Mouse (Mus musculus): Measurements from ENCODE around the gene Zhx3. TPM values are rescaled to one million over a fixed set of nuclear protein-coding genes. Genes with fewer than 3 reads are reported as not detected.

Zhx3 gene
- total RNA-seq, 2 experiments from 2014 or later: 1.8 to 3.7 TPM

DNA sequence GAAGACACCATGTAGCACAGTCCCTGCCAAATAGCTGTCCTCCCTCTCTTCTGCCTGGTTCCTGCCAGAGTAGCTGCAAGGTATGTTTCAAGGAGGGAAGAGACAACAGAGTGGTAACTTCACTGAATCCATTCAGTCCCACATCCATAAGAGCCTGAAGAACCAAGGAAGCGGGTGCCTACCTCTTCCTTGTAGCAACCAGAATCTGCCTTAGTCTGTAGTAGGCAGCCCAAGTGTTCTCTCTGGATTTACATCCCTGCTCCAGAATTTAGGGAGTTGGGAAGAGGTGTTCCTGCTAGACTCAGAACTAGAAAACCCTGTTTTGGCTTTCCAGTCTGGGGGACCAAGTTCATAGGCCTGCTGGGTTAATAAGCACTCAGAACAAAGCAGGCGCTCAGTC lies 105.6 kb downstream of the Zhx3 start:
- ATAC-seq (replicated peaks; ENCODE audit: low FRiP score, poor library complexity, severe bottlenecking): no peak

DNA sequence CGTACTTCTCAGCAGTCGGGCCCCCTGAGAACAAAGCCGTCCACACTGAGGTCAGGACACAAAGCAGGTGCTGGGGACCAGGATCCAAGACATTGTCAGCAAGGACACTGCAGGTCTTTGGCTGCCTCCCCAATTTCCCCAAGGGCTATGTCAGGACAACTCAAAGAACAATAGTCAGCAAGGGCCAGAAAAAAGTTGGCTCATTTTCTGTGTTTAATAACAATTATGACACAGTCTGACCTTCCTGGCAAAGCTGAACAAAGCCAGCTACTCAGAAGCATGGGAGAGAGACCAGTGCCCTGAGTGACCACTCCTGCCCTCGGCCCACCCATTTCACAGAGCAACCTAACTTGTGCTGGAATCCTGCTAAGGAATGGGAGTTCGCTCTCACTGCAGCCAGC lies 106.4 kb downstream of the Zhx3 start:
- no peak for ATAC-seq (replicated peaks; ENCODE audit: low FRiP score, poor library complexity, severe bottlenecking)

DNA sequence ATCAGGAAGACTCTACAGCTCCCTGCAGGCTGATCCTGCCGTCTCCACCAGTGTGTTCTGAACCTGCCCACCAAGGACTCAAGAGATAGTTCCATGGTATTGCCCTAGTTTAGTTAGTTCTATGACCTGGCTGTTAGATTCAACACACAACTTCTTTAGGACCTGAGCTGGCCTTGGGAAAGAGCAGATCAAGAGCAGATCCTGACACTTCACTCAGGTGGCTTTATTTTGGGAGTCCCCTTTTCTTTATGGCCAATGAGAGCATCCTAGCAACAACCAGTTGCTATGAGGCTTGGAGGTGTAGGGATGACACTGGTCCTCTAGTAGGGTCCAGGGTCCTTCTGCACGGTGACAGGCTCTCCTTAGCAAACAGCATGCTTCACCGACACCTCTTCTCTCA lies 107.7 kb downstream of the Zhx3 start:
- ATAC-seq (replicated peaks; ENCODE audit: low FRiP score, poor library complexity, severe bottlenecking): no peak

DNA sequence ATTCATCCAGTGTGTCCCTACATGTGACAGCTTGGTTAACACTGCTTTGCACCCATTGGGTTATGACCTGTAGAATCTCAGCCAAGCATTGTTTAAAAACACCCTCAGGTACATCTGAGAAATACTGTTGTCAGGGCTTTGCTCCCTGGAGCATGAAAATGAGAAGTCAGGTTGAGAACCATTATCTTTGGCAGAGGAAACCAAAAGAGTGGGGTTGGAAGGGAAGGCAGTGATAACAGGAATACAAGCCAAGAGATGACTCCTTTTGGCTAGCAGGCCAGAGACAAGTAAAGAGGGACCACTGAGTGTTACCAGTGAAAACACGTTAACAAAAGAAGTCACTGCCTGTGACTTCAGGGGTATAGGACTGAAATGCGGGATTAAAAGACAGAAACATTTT lies 108.4 kb downstream of the Zhx3 start:
- no peak for ATAC-seq (replicated peaks; ENCODE audit: low FRiP score, poor library complexity, severe bottlenecking)

DNA sequence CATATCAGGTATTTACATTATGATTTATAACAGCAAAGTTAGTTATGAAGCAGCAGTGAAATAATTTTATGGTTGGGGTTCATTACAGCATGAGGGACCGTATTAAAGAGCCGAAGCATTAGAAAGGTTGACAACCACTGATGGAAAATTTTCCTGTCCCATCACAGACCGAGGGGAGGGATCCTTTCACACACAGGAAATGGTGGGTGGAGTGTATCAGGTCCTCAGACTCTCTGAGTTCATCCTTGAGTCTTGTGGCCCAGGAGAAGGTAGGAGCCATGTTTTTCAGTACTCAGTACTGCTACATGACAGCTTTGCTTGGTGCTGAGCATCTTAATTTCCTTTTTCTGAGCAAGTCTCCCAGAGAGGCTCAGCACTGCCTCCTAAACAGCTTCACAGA lies 109.0 kb downstream of the Zhx3 start:
- ATAC-seq (replicated peaks; ENCODE audit: low FRiP score, poor library complexity, severe bottlenecking): no peak

DNA sequence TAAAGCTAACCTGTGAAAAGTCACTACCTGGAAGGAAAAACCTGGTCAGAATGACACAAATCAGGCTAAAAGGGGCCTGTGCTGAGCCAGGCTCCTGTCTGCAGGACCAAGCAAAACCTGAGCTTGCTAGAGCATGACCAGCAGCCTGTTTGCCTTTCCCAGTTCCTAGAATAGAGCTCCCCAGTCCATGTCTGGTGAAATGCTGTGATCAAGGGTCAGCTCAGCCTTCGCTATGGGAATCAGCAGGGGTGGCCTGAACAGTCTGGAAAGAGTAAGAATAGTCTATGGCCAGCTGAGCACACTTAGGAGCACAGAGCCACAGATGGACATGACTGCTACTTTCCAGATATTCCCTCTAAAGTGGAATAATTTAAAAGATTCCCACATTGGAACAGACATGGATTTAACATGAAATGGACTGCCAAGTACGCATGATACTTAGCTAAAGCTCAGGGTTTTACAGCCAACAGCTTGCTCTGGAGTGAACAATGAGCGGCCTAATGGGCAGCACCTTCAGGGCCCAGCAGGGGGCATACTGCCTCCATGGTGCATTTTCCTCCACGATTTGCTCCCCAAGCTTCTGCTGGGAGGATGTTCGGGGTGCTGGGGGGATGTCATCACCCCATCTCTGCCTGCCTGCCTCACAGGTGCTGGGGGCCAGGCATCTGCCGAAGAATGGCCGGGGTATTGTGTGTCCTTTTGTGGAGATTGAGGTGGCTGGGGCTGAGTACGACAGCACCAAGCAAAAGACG lies 112.2 kb downstream of the Zhx3 start:
- no peak for ATAC-seq (replicated peaks; ENCODE audit: low FRiP score, poor library complexity, severe bottlenecking)

DNA sequence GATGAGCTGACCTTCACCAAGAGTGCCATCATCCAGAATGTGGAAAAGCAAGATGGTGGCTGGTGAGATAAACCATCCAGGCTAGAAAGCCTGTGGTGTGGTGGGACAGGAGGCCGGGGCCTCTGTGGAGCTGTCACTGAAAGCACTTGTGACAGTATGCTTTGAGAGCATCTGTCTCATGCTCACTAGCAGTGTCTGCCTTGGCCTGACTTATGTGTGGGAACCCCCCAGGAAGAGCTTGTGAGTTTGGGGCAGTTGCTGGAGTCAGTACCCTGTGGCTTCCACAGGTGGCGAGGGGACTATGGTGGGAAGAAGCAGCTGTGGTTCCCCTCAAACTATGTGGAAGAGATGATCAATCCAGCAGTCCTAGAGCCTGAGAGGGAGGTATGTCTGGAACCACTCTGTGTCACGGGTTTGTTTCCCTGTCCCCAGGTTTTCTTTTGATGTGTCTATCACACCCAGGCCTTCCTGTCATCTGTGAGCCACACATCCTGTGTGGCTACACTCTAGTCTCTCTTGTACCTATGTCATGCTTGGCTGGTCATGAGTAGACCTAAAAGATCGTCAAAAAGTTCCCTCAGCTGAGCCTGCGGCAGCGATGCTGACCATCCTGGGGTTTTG lies 116.1 kb downstream of the Zhx3 start:
- no peak for ATAC-seq (replicated peaks; ENCODE audit: low FRiP score, poor library complexity, severe bottlenecking)

DNA sequence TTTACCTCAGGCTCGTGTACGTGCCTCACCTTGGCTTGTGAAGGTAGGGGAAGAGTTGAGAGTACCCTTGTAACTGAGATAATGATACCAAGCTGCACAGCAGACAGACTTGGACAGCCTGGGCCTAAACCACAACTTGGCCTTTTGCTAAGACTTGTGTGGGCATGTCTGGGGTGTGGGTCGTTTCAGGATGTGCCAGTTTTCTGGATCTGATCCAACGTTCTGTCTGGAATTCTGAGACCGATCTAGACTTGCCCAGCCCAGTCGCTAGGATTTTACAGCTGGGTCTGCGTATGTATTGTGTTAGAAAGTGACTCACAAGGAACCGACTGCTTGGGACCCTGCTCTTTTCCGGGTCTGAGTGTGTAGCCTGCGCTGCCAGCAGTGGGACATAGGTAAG lies 125.7 kb downstream of the Zhx3 start:
- ATAC-seq (replicated peaks; ENCODE audit: low FRiP score, poor library complexity, severe bottlenecking): no peak

DNA sequence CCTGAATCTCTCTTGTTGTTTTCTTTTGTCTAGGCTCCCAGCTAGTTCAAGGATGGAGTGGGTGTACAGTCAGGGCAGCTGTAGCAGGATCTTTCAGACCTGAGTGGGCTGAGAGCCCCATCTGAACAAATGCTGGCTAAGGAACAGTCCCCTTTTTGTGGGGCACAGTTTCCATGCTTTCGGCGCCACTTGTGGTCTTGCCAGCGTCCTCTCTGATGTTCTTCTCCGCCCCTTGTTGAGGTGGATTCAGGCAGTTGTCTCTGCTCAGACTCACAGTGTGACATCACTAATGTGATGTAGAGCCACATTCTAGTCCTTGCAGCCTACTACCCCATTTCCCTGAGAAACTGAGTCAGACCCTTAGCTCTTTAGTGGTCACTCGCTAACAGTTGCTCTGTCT lies 126.2 kb downstream of the Zhx3 start:
- ATAC-seq (replicated peaks; ENCODE audit: low FRiP score, poor library complexity, severe bottlenecking): no peak

DNA sequence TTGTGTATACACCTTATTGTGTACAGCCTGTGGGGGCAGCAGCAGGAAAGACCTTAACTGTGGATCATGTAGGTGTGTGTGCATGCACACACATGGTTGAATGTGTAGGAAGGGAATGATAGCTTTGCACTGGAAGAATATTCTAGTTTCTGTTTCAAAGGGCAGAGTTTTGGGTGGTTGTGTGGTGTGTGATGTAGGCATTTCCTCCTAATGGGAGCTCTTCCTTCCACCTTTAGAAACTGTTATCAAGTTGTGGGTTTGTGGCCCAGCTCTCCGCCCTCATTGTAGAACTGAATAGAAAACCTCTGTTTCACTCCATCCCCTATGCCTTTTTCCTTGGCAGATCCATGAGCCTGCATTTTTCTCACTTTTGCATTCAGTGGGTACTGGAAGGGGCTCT lies 127.3 kb downstream of the Zhx3 start:
- ATAC-seq (replicated peaks; ENCODE audit: low FRiP score, poor library complexity, severe bottlenecking): no peak

DNA sequence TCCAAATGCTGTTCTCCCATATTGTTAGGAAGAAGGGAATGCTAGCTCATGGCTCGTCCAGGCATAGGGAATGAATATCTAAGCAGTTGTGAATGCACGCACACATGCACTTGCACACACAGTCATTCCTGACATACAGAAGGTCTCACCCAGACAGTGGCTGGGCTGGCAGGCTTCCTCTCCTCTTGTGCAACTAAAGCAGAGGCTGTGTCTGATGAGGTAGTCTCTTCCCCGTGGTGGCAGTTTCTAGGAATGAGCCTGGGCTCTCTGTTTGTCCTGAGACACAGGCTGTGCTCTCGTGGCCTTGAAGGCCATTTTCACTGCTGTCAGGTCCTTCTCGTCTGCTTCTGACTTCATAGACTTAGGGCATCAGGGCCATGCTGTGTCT lies 128.0 kb downstream of the Zhx3 start:
- no peak for ATAC-seq (replicated peaks; ENCODE audit: low FRiP score, poor library complexity, severe bottlenecking)

DNA sequence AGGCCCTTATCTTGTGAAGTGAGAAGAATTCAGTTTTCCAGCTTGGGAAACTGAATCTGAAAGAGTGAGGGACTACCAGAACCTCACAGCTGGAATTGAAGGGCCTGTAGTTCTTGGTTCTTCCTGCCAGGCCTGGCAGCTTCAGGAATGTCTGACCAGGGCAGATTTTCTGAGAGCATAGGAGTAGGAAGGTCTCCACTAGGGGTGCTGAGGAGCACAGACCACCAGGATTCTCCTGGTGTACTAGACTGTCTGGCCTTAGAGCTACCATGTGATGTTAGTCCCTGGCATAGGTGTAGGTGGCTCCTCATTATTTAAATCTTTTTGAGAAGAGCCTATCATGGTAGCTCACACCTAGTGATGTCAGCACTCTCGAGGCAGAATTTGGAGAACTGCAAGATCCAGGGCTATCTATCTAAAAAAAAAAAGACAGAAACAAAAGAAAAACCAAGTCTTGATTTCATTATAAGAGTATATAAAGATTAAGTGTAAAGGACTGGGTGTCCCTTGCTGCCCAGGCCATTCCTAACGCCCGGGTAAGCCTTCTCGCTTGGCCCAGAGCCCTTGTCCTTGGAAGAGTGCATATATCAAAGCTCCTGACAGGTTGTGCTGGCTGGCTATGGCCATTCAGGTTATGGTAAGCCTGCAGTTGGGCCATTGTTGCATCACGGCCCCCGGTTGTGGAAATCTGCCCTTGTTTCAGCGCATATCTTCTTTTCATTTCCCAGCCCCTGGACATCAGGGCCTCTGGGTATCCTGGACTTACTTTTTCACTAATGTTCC lies 128.6 kb downstream of the Zhx3 start:
- ATAC-seq (replicated peaks; ENCODE audit: low FRiP score, poor library complexity, severe bottlenecking): no peak

DNA sequence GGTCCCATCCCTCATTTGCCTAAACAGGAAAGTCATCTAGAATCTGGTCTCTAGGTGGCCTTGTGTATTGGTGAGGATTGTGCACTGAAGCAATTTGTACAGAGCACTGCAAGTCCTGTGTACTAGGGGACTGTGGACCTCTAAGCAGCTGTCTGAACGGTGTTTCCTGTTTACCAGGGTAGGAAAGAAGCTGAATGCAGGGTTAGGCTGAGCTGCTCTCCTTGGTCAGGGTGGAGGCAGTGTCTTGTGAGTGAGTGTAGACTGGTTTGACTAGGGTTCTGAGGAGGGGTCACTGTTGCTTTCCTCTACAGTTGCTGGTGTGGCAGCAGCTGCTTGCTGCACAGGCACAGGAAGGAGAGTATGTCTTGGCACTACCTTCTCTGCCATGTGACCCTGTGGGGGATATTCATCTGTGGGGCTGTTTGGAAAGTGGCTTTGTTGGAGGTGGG lies 130.6 kb downstream of the Zhx3 start:
- ATAC-seq (replicated peaks; ENCODE audit: low FRiP score, poor library complexity, severe bottlenecking): no peak

DNA sequence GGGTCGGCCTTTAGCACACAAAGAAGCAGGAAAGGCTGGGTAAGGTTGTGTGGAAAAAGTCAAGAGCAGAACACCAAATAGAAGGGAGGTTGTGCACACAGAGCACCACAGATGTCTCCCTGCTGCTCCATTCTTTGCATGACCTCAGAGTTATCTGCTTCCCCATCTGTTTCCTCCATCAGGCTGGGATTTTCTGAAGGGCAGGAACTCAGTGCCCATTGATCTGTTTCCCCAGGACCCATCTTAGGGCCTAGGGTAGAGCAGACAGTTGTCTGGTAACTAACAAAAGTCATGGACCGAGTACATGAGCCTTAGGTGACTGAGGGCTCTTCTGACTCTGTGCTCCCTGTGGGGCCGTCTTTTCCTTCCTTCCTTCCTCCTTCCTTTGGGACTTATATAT lies 131.2 kb downstream of the Zhx3 start:
- ATAC-seq (replicated peaks; ENCODE audit: low FRiP score, poor library complexity, severe bottlenecking): no peak

DNA sequence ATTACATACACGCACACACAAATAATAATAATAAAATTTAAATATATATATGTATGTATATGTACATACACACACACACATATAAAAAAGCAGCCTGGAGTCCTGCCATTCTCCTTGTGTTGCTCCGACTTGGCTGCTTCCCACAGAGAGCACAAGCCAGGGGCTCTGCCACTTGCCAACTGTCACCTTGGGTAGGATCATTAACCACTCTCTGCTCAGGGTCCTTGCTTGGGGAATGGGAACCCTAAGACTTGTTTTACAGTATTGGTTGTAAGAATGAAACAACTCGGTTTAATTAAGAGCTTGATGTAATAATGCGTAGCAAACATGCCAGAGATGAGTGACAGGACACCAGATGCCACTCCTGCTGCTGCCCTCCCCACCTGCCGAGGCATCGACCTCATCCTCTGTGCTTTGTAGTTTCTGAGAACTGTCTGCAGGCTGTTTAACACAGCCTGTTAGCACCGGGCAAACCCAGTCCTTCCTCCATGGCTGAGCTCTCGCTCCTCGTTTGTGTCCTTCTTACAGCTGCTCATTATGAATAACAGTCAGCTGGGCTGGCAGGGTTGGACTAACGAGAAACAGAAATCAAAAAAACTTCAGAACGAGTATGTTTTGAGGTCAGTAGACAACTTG lies 132.2 kb downstream of the Zhx3 start:
- no peak for ATAC-seq (replicated peaks; ENCODE audit: low FRiP score, poor library complexity, severe bottlenecking)

DNA sequence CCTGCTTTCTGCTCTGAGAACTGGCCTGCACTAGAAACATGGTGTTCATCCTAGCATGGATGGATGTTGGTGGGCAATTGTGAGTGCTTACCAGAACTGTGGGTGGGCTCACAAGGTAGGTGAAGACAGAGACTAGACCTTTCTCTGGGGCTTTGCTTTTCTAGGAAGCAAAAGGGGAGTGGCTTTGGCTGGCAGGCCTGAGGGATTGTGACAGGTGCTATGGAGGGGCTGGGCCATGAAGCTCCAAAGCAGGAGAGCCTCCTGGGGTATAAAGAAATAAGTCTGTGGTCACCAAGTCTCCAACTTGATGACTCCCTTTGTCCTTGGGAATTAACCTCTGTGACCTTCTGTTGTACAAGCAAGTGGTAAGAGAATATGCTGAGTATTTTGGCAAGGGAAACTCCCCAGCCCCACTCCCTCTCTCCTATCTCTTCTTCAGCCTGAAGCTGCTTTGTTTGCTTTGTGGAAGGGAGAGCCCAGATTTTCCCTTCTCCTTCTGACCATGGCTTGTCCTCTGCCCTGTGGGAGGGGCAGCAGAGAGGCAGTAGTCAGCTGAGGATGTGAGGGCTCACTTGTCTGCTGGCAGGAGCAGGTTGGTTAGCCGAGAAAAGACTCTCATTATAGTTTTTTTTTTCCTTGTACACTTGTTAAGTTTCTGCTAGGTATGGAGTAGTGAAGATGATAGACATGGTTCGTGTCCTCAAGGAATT lies 133.0 kb downstream of the Zhx3 start:
- ATAC-seq (replicated peaks; ENCODE audit: low FRiP score, poor library complexity, severe bottlenecking): no peak

DNA sequence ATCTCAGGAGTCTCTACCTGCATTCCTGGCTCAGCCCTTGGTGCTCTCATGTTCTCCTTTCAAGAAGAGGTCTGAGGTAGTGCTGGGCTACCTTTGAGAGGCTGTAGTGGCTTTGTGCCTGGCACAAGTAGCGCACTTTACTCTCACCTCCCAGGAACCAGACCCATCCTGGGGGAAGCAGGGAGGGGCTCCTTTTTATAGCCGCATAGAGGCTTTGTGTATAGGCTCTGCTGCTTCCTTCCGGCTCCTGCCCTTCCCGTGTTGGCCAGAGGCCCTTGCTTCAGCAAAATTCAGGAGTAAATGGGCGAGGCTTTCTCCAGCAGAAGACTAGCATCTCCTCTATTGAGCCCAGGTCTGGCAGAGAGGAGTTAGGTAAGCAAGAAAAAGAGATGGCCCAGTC lies 134.4 kb downstream of the Zhx3 start:
- ATAC-seq (replicated peaks; ENCODE audit: low FRiP score, poor library complexity, severe bottlenecking): no peak

DNA sequence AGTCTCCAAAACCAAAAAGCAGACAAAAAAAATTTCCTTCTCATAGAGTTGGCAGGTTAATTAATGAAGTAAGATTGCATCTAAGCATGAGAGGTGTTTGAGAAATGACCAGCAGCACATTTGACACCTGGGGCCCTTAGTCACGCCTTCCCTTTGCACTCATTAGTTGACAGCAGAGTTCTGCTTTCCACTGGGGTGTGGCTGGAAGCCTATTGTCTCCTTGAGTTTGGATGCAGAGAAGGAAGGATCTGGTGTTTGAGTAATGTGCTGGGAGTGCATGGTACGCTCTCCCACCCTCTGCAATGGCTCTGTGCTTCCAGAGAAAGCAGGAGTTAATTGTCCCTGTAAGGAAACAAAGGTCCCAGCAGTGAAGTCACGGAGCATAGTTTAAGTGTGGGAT lies 136.3 kb downstream of the Zhx3 start:
- no peak for ATAC-seq (replicated peaks; ENCODE audit: low FRiP score, poor library complexity, severe bottlenecking)

DNA sequence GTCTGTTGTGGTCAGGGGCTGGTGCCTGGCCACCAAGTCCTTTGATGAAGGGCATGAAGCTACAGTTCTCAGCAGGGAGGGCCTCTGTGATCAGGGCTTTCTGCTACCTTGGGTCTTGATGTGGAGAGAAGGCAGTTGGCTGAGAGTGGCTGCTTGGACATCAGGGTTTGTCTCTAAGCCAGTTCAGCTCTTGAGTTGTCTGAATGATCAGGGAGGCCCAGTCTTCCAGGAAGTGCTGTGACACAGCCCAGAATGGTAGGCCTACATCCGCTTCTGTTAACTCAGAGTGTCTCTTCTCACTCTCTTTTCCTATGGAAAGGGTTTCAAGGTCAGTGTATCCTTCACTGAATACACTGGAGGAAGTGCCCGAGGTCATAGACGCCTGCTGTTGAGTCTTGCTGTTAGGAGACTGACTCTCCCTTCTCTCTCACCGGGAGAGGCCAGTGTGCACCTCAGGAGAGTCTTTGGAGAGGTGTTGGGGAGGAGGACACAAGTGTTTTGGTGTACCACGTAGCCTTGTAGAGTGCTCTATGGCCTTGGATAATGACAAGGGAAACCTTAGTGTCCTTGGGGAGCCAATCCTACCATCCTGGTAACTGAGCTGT lies 137.0 kb downstream of the Zhx3 start:
- no peak for ATAC-seq (replicated peaks; ENCODE audit: low FRiP score, poor library complexity, severe bottlenecking)

DNA sequence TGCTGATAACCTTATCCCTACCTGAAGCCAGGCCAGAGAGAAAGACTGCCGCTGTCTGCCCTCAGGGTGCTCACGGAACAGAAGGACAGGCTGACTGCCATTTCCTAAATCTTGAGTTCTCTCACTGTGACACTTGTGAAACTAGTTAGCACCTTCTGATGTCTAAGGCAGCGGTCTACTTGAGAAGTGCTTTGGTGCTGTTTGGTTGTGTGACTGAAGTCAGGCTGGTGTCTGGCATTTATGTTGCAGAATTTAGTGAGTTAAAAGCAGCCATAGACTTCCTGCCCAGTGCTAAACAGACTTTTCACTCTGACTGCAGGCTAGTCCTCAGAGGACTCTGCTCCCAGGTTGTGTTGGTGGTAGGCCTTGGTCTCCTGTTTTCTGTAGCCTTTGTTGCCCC lies 138.5 kb downstream of the Zhx3 start:
- ATAC-seq (replicated peaks; ENCODE audit: low FRiP score, poor library complexity, severe bottlenecking): no peak

Measured in erythroblast, adult 5-6 weeks (primary cell).